Mouse (Mus musculus) myocyte (in vitro differentiated cells): ENCODE results near the gene Htr6.

Source experiments
- SRF ChIP-seq: IDR thresholded peaks from one replicate; pipeline ENCODE4 v1.6.1; 2011; ENCODE audit warnings: low read depth; ENCODE audit not compliant: control insufficient read depth, insufficient read length
- USF1 ChIP-seq: IDR thresholded peaks from one replicate; pipeline ENCODE4 v1.6.1; 2011; ENCODE audit warnings: low read depth, mild to moderate bottlenecking, control low read depth, moderate library complexity

GRCm38 (mm10) chr4:139044566-139044965 is 30.8 kb downstream of the Htr6 start:
- TF ChIP-seq USF1 (no peak), SRF (no peak)
